Mouse (Mus musculus) limb, embryonic 11.5 days (tissue): ENCODE measurements around the gene Ttc4. TPM values are rescaled to one million over a fixed set of nuclear protein-coding genes. Genes with fewer than 3 reads are reported as not detected.

Source experiments
- ATAC-seq: fragments of 200-750 bp; cut with Nextera tagmentation; 2 replicates; pipeline ENCODE4 v1.8.0; 2017; ENCODE audit warnings: low read depth; ENCODE audit not compliant: insufficient number of reproducible peaks, low FRiP score, low TSS enrichment
- DNase-seq: peaks from one replicate; pipeline ENCODE4 v3.0.0-alpha.2; 2015; ENCODE audit warnings: low spot score
- H3K27ac ChIP-seq: fragments of 300-500 bp; sonication (generic); replicated peaks from 2 replicates; pipeline ENCODE4 v1.5.1; 2014; ENCODE audit warnings: low read depth, mild to moderate bottlenecking, low read length
- H3K27me3 ChIP-seq: fragments of 300-500 bp; sonication (generic); 2 replicates; pipeline ENCODE4 v1.6.1; 2014; ENCODE audit warnings: mild to moderate bottlenecking, low read length, mixed read lengths; ENCODE audit not compliant: control insufficient read depth, insufficient read depth
- H3K36me3 ChIP-seq: fragments of 300-500 bp; sonication (generic); 2 replicates; pipeline ENCODE4 v1.6.1; 2014; ENCODE audit warnings: mild to moderate bottlenecking, low read length, moderate library complexity, mixed read lengths; ENCODE audit not compliant: control insufficient read depth, insufficient read depth
- H3K4me1 ChIP-seq: fragments of 300-500 bp; sonication (generic); 2 replicates; pipeline ENCODE4 v1.6.1; 2014; ENCODE audit warnings: low read length, mixed read lengths; ENCODE audit not compliant: control insufficient read depth, insufficient read depth
- H3K4me2 ChIP-seq: fragments of 300-500 bp; sonication (generic); 2 replicates; pipeline ENCODE4 v1.6.1; 2014; ENCODE audit warnings: low read depth, mild to moderate bottlenecking, moderate library complexity; ENCODE audit not compliant: severe bottlenecking
- H3K4me3 ChIP-seq: fragments of 300-500 bp; sonication (generic); 2 replicates; pipeline ENCODE4 v1.5.1; 2014; ENCODE audit warnings: low read depth, low read length
- H3K9ac ChIP-seq: fragments of 300-500 bp; sonication (generic); 2 replicates; pipeline ENCODE4 v1.6.1; 2014; ENCODE audit warnings: mild to moderate bottlenecking, low read length
- H3K9me3 ChIP-seq: fragments of 300-500 bp; sonication (generic); 2 replicates; pipeline ENCODE4 v1.6.1; 2016; ENCODE audit warnings: low read length; ENCODE audit not compliant: control insufficient read depth
- WGBS: fragments of 180-500 bp; shearing (Covaris S2); extraction: QIAGEN DNeasy Blood & Tissue Kit; methylation state at CpG from one replicate; pipeline ENCODE4 v1.1.7; 2014; 5-methylcytosine and 5-hydroxymethylcytosine counted together
- polyA plus RNA-seq: library from polyadenylated mRNA; unstranded; fragments of >200 nt; fragmentation: Nextera tagmentation; extraction: Ambion mirVana; gene quantifications from 2 replicates; pipeline ENCODE4 v1.2.1, GENCODE M21; 2014

Gene Ttc4
- polyA plus RNA-seq, 1 experiment from 2014 or later, result 101 TPM

- Histone ChIP-seq H3K4me3 (no peak overlapping the region), H3K36me3 (no peaks in the 10 kb centered on the region), H3K9me3 (no peaks in the 10 kb centered on the region), H3K27ac (no peak overlapping the region), H3K4me2 (no peak overlapping the region), H3K4me1 (peaks cover 7% of the 10 kb centered on the region; the same call in 1 of the 2 replicates), H3K27me3 (no peaks in the 10 kb centered on the region), H3K9ac (no peak overlapping the region)
- ATAC-seq (no peak), DNase-seq (no peak)
- 58% methylated on average over 6 of the region's 6 CpGs for WGBS
These were observed 31.6 kb downstream of the Ttc4 start for GRCm38 (mm10) chr4:106647137-106647536.

- Histone ChIP-seq H3K4me3 (no peak overlapping the region), H3K27me3 (no peaks in the 10 kb centered on the region), H3K4me2 (no peak overlapping the region), H3K4me1 (peaks cover 7% of the 10 kb centered on the region; the same call in 1 of the 2 replicates), H3K36me3 (no peaks in the 10 kb centered on the region), H3K9ac (no peak overlapping the region), H3K9me3 (no peaks in the 10 kb centered on the region), H3K27ac (no peak overlapping the region)
- ATAC-seq (no peak), DNase-seq (no peak)
- 68% methylated on average over 5 of the region's 5 CpGs for WGBS
These were observed 32.9 kb downstream of the Ttc4 start for GRCm38 (mm10) chr4:106645797-106646196.

GRCm38 (mm10) chr4:106644218-106644610 is 34.5 kb downstream of the Ttc4 start:
- H3K4me3 ChIP-seq, result no peak overlapping the region
- no peak overlapping the region for H3K9ac ChIP-seq
- 0 out of 2 replicates have a peak overlapping the region, but pooled peaks have one; percentile 22 for H3K4me2 ChIP-seq
- H3K4me1 ChIP-seq, result peaks cover 7% of the 10 kb centered on the region; the same call in 1 of the 2 replicates
- 60% methylated on average over 6 of the region's 6 CpGs for WGBS
- no peaks in the 10 kb centered on the region for H3K27me3 ChIP-seq
- ATAC-seq (no peak), DNase-seq (no peak)
- no peaks in the 10 kb centered on the region for H3K36me3 ChIP-seq
- H3K27ac ChIP-seq, result no peak overlapping the region
- no peaks in the 10 kb centered on the region for H3K9me3 ChIP-seq

GRCm38 (mm10) chr4:106643483-106644217 is 35.1 kb downstream of the Ttc4 start:
- Histone ChIP-seq H3K9ac (no peak overlapping the region), H3K36me3 (no peaks in the 10 kb centered on the region), H3K9me3 (no peaks in the 10 kb centered on the region; the same call in 1 of the 2 replicates), H3K4me2 (peak overlapping the region; percentile 22; the same call in 1 of the 2 replicates), H3K4me1 (peaks cover 7% of the 10 kb centered on the region; the same call in 1 of the 2 replicates), H3K4me3 (no peak overlapping the region), H3K27ac (0 out of 2 replicates have a peak overlapping the region, but pooled peaks have one; percentile 14), H3K27me3 (no peaks in the 10 kb centered on the region)
- DNase-seq (peak; percentile 33), ATAC-seq (no peak)
- WGBS, result 12% methylated on average over 8 of the region's 8 CpGs

GRCm38 (mm10) chr4:106634086-106634479 is 44.7 kb downstream of the Ttc4 start:
- DNase-seq (no peak), ATAC-seq (no peak)
- Histone ChIP-seq H3K27me3 (no peaks in the 10 kb centered on the region), H3K4me1 (peaks cover 10% of the 10 kb centered on the region; the same call in 1 of the 2 replicates), H3K9ac (no peak overlapping the region), H3K36me3 (no peaks in the 10 kb centered on the region), H3K4me3 (no peak overlapping the region), H3K9me3 (no peaks in the 10 kb centered on the region; the same call in 1 of the 2 replicates), H3K27ac (no peak overlapping the region), H3K4me2 (no peak overlapping the region)
- 51% methylated on average over 8 of the region's 9 CpGs for WGBS

GRCm38 (mm10) chr4:106633281-106634085 is 45.3 kb downstream of the Ttc4 start:
- Histone ChIP-seq H3K4me1 (peaks cover 10% of the 10 kb centered on the region; the same call in 1 of the 2 replicates), H3K4me3 (no peak overlapping the region), H3K27ac (no peak overlapping the region), H3K36me3 (no peaks in the 10 kb centered on the region), H3K27me3 (no peaks in the 10 kb centered on the region), H3K9ac (no peak overlapping the region), H3K4me2 (no peak overlapping the region), H3K9me3 (no peaks in the 10 kb centered on the region)
- DNase-seq (no peak), ATAC-seq (no peak)
- 28% methylated on average over 8 of the region's 8 CpGs for WGBS

GRCm38 (mm10) chr4:106632313-106632712 is 46.4 kb downstream of the Ttc4 start:
- Histone ChIP-seq H3K9me3 (no peaks in the 10 kb centered on the region), H3K9ac (no peak overlapping the region), H3K36me3 (no peaks in the 10 kb centered on the region), H3K4me2 (no peak overlapping the region), H3K4me3 (no peak overlapping the region), H3K27ac (no peak overlapping the region), H3K27me3 (no peaks in the 10 kb centered on the region), H3K4me1 (peaks cover 10% of the 10 kb centered on the region; the same call in 1 of the 2 replicates)
- DNase-seq, result no peak
- no peak for ATAC-seq
- 67% methylated on average over 1 of the region's 3 CpGs for WGBS
